In the genomic region with DNA sequence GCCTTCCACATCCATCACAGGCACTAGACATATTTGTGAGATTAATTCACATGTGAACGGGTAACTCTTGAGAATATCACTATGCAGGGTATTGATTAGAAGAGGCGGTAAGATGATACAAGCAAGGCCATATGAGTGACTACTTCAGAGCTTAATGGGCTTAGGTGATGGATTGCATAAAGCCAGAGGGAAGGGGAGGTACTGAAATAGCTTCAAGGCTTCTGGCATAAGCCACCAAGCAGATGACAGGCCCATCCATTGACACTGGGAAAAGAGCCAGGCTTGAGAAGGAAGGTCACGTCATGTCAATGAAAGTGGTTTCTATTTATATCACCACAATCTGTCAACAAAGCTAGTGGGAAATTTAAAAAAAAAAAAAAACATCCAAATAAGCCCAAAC, we compare ENCODE assay signal across 11 mouse cellular contexts.
A peak's percentile ranks its signal among the peaks of the same experiment; 100 is the strongest.
DNase-seq lines count a peak whose midpoint lies in the region; ATAC-seq lines count a peak whose summit lies in the region.
"Had no signal": no experiment of that assay in that cellular context is flagged by ENCODE, and none has a peak within 500 bp of the region (broad histone marks: within the 10 kb centered on the region; RNA-seq: fewer than 3 reads in every experiment).

No protein-coding gene starts in this region.

- no peaks in the 10 kb centered on the region for H3K4me1 ChIP-seq in intestine, embryonic 15.5 days (replicated peaks)
- H3K4me1 ChIP-seq: midbrain, embryonic 10.5 days had no signal

- intact Hi-C loops in left cerebral cortex, postnatal 4 days (cut with DNase I) = no loop called here

- H3K4me2 ChIP-seq in intestine, embryonic 15.5 days (replicated peaks) = no peak overlapping the region

- no peaks in the 10 kb centered on the region for H3K36me3 ChIP-seq in intestine, embryonic 15.5 days
- H3K36me3 ChIP-seq: midbrain, embryonic 10.5 days had no signal

- DNase-seq in adrenal gland, adult (ENCODE audit: inconsistent age in 2 of 2, low spot score in 1 of 2) = peak; percentile 15 to 84
- DNase-seq in adrenal gland, postnatal 4 days (ENCODE audit: low spot score in 2 of 2) = no peak
- DNase-seq in left cerebral cortex, postnatal 4 days = peak; percentile 6
- DNase-seq in left cerebral cortex, adult 8-10 months (ENCODE audit: low spot score in 2 of 2) = no peak
- DNase-seq in cerebellum, postnatal 10 days = peak; percentile 77 to 86
- peak; percentile 68 for DNase-seq in heart, postnatal 4 days
- DNase-seq in frontal cortex, postnatal 25 days (ENCODE audit: low spot score in 2 of 2) = no peak
- DNase-seq: gastrocnemius, adult 2 months had no signal

- H3K9ac ChIP-seq in intestine, embryonic 15.5 days = no peak overlapping the region

- H3K27ac ChIP-seq in intestine, embryonic 15.5 days = no peak overlapping the region
- H3K27ac ChIP-seq: gastrocnemius, adult 2 months; midbrain, embryonic 10.5 days had no signal

- H3K27me3 ChIP-seq in intestine, embryonic 15.5 days (replicated peaks) = no peaks in the 10 kb centered on the region

- no peak for ATAC-seq in intestine, embryonic 15.5 days
- ATAC-seq: Patski had no signal

- WGBS in intestine, embryonic 15.5 days = 54% methylated on average over 3 of the region's 3 CpGs

- H3K9me3 ChIP-seq in intestine, embryonic 15.5 days = no peaks in the 10 kb centered on the region
- H3K9me3 ChIP-seq: midbrain, embryonic 10.5 days had no signal

- no peak overlapping the region for H3K4me3 ChIP-seq in intestine, embryonic 15.5 days (replicated peaks)
- H3K4me3 ChIP-seq: gastrocnemius, adult 2 months; midbrain, embryonic 10.5 days had no signal

Comparison
In these comparisons a context has a peak if more than half of its experiments do, and no peak if none do; other contexts are left out.
1. DNase-seq: peak in adrenal gland, adult (2 of 2), left cerebral cortex, postnatal 4 days (single experiment), cerebellum, postnatal 10 days (2 of 2) and heart, postnatal 4 days (single experiment); none in adrenal gland, postnatal 4 days (0 of 2), left cerebral cortex, adult 8-10 months (0 of 2) and frontal cortex, postnatal 25 days (0 of 2).